Mouse (Mus musculus) kidney, adult 2 months (tissue): Measurements from ENCODE around the gene Plcb1.

Source experiments
- CTCF ChIP-seq: fragments of 200-500 bp; conservative IDR thresholded peaks from 2 replicates; pipeline ENCODE4 v1.5.1; 2011; ENCODE audit warnings: low read depth, mild to moderate bottlenecking, control low read depth, low read length, moderate library complexity, mixed read lengths; ENCODE audit not compliant: insufficient read depth, insufficient read length
- POLR2A ChIP-seq: fragments of 200-500 bp; IDR thresholded peaks from one replicate; pipeline ENCODE4 v1.6.1; 2011; ENCODE audit warnings: low read depth, low read length, control low read depth

GRCm38 (mm10) chr2:135010371-135010770, 224.5 kb downstream of the Plcb1 start:
- TF ChIP-seq CTCF, result no peak
- TF ChIP-seq POLR2A, result no peak
